Mouse (Mus musculus) brain, embryonic 14.5 days (tissue): ENCODE results near the gene Rag2.

Source experiments
- CTCF ChIP-seq: fragments of 200-500 bp; IDR thresholded peaks from 2 replicates; pipeline ENCODE4 v1.5.1; 2012; ENCODE audit warnings: inconsistent platforms, mild to moderate bottlenecking, moderate library complexity, borderline replicate concordance; ENCODE audit not compliant: insufficient read depth, insufficient read length; ENCODE audit errors: extremely low read depth
- POLR2A ChIP-seq: fragments of 200-500 bp; IDR thresholded peaks from 2 replicates; pipeline ENCODE4 v1.6.1; 2012; ENCODE audit warnings: mild to moderate bottlenecking, inconsistent platforms, borderline replicate concordance; ENCODE audit not compliant: poor library complexity, insufficient read depth, insufficient read length, severe bottlenecking; ENCODE audit errors: extremely low read depth

DNA sequence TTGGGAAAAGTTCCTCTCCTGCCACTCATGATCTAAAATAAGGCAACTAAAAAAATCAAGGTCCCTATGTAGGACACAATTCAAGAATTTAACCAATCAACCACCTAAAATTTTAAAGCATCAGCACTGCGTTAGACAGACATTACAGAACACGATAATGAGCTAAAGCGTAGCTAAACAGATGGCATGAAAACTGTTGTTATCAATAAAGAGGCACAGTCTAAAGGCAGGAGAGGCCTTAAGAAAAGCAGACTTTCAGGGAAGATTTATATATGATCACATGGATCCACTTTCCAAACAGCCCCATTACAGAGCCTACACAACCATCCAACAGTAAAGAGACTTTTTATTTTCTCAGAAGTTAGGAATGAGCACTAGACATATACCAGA, 41.2 kb downstream of the Rag2 start:
- no peak for TF ChIP-seq CTCF
- no peak for TF ChIP-seq POLR2A
